Mouse (Mus musculus) cerebellum, adult 9-10 months (tissue): ENCODE measurements around the gene Ulk1.
A peak's percentile ranks its signal among the peaks of the same experiment; 100 is the strongest.

ENCODE experiments used
- DNase-seq: peaks from one replicate; pipeline ENCODE4 v3.0.0; 2022

Gene Ulk1

DNA sequence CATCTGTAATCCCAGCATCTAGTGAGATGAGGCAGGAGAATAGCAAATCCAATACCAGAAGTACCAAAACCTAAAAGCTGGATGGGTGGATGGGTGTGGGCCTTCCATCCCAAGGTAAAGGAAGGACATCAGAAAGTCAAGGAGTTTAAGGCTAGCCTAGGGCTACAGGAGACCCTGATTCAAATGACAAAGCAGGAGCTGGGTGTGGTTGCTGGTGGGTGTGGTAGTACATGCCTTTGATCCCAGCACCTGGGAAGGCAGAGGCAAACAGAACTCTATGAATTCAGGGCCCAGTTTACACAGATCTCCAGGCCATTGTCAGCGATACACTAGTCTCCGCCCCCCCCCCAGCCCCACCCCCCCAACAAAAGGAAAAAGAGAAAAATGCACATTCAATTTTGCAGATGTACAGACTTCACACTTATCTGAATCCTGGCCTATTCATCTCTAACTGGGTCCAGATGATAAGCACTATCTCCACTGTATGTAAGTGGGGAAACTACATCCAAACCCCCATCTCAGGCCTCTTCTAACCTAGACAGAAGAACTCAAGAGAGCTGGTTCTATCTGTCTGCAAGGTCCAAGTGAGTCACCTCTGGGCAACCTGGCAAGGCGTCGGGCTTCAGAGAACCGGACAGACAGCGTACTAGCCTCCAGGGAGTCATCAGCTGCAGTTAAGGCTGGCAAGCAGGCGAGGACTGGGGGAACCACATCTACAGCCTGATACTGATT is 5.7 kb downstream of the Ulk1 start:
- peak; percentile 42 for DNase-seq

DNA sequence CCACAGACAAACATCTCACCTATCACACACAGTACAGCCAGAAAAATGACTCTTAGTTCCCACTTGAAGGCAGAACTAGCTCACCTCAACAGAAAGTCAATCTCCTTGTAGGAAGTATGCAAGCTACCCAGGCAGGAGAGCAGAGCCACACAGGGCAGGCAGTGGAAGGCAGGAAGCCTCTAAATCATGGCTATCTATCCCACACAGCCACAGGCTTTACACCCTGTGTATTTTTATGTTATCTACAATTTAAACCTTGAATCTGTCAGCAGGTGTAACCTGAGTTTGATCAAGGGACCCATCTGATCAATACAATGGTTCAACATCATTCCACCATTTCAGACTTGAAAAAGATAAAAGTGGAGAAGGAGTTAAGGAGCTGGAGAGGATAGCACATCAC is 7.1 kb downstream of the Ulk1 start:
- no peak for DNase-seq

DNA sequence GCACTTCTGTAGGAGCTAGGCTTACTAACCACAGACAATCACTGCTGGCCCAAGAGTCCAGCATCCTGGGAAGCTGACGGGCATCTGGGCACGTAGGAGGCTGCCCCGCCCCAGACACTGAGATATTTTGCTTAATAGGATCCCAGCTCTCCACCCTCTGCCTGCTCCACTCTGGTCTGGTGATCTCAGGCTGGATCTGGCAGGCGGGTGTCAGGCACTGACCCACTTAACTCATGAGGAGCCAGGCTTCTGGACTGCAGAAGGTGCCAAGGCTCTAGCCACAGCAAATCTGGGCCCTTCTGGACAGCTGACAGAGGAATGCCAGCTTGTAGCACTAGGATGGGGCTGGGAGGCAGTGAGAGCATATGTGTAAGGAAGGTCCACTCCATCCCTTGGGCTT is 7.7 kb downstream of the Ulk1 start:
- peak; percentile 96 for DNase-seq

DNA sequence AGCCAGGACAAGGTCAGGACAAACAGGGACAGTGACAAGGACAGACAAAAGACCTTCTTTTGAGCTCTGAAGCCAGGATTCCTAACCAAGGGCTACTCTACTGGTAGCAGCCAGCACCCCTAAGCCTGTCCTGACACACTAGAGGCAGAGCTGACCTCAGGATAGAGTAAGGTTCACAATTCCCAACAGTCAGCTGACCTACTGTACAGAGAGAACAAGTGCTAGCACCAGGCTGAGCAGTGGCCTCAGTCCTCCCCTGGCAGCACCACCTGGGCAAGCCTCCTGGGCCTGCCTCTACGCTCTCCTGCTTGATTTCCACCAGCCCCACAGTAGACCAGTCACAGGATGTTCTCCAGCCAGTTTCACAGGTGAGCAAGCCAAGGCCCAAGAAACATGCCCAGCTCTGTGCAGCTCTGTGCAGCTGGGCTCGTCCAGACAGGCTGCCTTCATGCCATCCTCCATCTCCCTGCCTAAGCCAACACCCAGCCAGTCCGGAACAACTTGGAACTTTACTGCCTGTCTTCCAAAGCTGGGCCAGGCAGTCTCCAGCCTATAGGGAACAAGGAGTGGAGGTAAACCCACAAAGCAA is 8.8 kb downstream of the Ulk1 start:
- peak; percentile 52 for DNase-seq

DNA sequence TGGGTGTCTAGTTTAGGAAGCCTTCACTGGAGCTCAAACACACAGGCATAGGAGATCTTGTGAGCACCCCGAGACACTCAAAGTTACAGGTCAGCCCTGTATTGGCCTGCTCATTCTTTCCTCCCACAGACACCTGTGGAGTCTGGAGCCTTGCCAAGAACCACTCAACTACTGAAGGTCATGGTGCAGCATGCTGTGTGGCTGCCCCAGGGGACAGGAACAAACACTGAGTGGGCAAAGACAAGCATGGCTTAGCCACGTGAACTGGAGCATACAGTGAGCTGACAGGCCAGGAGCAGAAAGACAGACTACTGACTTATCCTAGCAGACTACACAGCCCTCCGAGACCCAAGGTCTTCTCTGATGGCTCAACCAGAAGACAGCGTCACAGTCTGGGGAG is 12.2 kb downstream of the Ulk1 start:
- peak; percentile 54 for DNase-seq

DNA sequence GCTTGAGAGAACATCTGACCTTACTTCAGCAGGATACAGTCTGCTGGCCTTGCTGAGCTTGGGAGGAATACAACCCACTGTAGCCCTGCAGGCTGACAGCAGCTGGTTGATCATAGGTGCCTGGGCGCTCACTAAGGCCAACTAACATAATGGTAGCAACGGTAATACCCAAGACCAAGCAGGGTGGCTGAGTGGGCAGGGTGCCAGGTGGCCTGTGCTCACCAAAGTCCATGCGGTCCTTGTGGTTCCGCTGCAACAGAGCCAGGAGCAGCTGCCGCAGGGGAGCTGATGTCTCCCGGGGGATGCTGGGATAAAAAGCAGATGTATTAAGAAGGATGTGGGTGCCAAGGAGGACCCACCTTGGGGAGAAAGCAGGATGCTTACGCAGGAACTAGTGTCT is 15.5 kb downstream of the Ulk1 start:
- DNase-seq: no peak

DNA sequence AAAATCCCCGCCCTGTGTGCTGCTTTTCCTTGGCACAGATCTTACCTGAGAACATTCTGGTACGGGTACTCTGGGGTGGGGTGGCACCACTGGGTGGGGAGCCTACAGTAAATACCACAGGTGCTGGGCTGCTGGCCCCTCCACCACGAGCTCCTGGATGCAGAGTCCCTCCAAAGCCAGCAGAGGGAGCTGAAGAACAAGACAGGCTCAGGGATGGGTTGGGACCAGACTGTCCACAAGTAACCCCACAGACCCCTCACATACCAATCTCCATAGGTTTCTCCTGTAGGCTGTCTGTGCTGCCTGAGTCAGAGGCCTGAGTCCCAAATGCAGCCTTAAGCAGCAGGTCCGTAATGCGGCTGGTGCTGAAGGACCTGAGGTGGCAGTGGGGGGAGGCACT is 21.2 kb downstream of the Ulk1 start:
- no peak for DNase-seq

DNA sequence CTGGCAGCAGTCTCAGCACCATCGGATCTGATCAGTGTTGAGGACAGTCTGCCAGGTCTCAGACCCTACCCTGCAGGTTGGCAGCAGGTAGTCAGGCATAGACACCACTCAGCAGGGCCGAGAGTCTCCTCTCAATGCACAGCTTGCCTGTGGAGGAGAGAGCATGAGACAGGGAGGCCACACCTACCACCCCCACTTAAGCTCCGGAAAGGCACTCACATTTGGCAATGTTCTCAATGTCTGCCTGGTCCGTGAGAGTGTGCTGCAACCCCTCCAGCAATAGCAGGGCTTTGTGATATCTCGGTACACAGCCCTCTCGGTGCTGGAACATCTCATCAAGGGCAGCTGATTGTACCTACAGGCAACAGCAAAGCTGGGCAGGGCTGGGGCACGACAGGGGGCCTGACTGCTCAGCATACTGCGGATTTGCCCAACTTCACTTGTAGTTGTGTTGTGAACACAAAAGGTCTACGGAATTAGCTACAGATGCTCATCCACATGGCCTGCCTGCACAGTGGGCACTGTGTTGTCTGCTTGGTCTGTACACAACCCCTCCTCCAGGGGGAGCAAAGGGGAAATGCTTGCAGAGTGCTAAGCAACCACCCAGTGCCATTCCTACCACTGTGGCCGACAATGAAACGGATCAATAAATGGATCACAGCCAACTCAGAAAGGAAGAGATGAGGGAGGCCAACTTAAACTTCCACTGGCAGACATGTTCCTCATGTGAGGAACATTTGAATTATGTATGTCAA is 23.6 kb downstream of the Ulk1 start:
- DNase-seq: peak; percentile 59

DNA sequence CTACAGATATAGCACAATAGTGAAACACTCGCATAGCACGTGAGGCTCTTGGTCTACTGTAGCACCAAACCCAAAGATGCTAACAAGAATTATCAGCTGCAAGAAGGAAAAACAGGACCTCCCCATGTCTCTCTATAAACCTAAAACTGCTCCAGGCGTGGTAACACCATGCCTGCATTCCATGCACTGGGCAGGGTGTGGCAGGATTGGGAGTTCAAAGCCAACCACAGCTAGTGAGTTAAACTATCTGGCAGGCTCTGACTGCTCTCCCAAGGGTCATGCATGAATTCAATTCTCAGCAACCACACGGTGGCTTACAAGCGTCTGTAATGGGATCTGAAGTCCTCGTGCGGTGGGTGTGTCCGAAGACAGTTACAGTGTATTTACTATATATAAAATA is 26.7 kb downstream of the Ulk1 start:
- no peak for DNase-seq

DNA sequence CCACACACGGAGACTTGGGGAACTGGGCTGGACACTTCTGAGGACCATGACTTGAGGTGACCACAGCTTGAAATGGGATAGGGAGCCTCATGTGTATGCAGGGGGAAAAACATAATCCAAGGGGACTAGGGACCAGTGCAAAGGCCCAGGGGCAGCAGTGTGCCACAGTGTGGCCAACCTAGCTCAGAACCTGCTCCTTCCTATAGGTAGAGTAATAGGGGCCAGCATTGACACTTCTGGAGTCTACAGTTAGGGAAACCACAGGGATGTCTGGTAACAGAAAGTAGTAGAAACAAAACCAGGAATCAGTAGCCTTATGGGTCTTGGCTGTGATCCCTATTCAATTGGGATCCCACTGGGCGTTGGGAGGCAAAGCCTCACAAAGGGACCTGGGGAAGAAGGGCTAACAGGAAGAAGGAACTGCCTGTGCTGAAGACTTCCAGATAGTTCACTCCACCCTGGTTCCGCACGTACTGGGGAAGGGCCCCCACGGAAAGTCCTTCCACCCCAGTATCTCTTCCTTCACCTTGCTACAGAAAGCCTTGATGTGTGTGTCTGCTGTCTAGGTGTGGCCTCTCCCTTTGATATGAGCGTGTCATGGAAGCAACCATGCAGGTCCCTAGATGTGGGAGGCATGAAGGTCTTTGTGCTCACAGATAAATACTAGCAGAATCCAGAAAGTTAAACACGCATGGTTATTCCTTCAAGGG is 28.2 kb downstream of the Ulk1 start:
- DNase-seq: peak; percentile 36

DNA sequence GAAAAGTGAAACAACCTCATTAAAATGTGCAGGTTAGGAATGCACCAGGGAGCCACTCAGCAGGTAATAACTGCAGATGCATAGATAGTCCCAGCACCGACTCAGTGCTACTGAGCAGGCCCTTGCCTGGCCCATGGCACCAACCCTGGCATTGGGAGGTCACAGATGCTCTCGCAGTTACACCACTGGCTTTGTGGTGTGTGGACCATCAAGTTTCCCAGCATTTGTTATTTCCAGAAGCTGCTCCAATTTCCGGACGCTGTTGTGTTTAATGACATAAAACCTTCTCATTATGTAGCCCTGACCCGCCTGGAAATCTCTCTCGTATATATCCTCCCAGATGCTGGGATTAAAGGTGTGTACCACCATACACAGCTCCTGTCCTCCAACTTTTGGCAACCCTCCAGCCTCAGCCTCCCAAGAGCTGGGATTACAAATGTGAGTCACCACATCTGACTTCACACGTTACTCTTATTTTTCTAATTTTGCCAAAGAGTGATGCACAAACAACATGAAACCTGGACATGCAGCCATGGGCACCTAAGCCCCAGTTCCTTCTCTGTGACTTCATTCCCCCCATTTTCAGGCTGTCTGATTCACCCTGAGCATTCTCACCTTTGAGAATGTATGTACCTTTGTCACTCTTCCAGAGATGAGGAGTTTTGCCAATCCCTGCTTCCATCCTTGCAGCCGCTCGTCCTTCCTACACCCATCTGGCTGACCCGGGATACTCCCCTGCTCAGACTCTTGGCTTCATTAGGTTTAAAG is 29.0 kb downstream of the Ulk1 start:
- peak; percentile 65 for DNase-seq

DNA sequence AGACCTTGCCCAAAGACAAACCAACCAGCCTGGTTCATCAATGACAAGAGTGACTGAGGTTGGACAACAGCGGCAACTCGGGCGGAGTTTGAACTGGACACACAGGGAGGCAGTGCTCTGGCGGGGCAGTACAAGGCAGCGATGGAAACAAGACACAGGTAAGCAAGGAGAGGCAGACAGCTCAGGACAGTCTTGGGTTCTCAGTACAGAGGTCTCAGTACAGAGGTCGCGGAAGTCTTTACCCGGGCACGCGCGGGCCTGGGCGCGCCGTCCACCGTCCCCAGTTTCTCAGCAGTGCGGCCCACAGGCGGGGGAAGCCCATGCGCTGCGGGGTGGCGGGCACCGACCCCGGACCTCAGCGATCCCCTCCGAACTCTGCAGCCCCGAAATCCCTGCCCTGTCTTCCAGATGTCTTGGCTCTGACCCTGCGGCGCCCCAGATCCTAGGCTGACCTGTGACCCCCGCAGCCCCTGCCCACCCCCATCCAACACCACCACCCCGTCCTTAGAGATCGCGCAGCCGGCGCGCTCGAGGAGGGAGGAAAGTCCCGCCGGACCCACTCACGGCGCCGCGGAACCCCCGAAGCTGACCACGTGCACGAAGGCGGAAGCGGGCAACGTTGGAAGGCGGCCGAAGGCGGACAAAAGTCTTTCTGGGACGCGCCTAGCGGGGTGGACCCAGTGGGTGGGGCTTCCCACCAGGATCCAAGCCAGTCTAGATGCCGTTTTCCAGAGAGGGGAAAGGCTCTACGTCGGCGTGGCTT is 29.7 kb downstream of the Ulk1 start, which contains the start of gene Pus1:
Gene Pus1 (minus strand): TSS at position 662 of the 763 bp plus-strand sequence.
- peak; percentile 89 for DNase-seq

DNA sequence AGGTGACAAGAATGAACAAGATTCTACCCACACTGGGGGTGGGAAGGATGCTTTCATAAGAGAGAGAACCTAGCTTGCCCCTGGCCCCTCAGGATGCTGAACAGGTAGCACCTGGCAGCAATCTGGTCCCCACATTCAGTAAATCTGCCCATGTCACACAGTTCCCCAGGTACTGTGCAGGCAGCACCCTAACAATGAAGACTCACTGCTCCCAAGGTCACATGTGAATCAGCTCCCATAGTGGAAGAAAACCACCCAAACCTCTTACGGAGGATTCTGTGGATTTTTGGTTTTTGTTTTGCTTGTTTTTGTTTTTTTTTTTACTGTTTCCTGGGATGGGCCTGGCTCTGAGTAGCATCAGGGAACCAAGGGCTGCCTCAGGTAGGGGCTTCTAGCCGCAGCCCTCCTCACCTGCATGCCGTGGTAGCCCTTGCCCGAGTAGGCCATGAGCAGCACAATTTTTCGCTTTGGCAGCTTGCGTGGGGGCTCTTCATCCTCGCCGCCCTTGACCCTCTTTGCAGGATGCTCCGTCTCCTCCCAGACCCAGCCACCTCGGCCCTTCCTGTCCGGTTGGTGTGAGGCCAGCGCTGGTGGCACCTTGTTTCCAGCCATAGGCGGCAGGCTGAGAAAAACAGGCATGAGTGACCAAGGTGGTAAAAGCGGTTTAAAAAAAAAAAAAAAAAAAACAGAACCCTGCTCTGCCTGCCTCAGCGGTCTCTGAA is 30.5 kb downstream of the Ulk1 start:
- DNase-seq: peak; percentile 41

DNA sequence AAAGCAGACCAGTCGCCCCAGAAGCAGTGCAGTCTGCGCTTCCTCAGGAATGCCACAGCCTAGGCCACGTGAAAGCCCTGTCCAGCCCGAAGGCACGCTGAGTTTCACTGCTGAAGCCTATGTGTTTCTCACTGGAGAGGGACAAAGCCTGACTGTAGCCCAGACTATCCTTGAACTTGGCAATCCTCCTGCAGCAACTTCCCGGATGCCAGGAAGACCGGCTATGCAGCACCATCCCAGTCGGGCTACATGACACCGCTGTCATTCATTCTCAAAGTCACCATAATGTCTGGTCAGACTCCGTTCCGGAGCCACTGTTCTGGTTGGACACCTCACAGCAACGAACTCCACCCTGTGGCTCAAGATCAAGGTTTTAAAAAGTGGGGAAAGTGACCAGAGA is 31.6 kb downstream of the Ulk1 start:
- DNase-seq: no peak

DNA sequence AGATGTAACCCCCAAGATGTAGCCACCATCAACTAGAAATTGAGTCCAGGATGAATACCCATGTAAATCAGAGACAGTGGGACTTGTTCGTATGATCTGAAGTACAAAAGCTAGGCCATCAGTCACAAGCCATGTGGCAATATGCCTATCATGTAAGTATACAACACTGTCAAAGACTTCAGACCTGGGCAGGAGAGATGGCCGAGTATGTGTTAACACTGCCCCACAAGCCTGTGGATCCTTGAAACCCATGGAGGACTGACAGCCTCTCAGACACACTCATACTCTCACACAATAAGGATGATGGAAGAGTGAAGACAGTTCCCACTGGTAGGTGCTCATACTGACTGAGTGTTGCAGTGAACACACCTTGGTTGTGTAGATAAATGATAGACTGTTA is 33.8 kb downstream of the Ulk1 start:
- DNase-seq: no peak

DNA sequence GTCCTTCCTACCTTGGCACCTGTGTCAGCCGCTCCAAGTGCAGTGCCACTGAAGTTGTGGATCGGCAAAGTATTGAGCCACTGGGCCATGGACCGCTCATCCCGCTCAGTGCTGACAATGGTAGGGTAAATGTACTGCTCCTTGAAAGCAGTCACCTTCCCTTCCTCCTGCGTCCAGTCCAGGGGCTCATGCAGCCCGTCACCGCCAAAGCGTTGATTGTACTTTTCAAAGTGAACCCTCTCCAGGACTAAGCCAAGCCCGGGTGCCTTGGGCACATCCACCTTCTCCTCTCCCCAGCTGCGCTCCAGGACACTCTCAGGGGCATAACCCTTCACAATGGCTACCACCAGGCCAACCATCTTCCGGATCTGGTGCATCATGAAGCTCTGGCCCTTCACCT is 35.4 kb downstream of the Ulk1 start:
- DNase-seq: no peak

DNA sequence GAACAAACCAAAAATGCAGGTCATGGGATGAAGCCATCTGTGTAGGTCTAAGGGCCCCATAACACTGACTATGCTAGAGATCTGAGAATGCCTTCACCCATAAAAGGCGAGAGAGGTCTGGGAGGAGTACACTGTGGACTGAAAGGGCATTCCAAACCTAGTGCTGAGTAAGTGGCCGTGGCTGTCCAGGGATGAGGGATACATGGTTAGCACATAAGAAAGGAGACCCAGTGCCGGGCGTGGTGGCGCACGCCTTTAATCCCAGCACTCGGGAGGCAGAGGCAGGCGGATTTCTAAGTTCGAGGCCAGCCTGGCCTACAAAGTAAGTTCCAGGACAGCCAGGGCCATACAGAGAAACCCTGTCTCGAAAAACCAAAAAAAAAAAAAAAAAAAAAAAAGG is 37.0 kb downstream of the Ulk1 start:
- peak; percentile 53 for DNase-seq

DNA sequence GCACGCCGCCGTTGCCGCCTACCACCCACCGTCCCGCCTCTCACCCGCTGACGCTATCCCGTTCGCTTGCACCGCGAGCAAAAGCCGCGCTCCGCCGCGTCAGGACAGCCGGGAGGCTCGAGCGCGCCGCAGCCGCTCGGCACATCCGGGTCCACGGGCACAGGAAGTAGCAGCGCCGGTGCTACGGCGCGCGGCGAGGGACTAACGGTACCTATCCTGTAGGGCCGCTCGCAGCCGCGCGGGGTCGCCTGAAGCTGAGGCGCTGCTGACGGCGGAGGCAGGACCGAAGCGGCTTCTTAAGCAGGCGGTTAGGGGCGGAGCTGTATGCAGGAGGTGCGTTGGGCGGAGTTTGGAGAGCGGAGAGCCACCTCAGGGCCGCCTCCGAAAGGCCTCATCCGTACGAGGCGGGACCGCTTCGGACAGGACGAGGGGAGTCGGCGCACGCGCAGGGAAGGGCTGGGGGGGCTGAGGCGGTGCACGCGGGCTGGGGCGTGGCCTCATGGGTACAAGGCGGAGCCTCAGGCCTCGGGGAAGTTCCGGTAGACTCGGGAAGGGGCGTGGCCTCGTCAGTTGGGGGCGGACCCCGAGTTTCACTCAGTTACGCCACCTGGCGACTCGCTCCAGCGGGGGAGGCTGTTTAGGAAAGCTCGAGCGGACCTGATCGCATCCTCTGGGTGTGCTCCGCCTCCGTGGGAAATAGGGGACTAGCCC is 39.3 kb downstream of the Ulk1 start, which contains the start of gene Ep400:
Gene Ep400 (minus strand): TSS at position 270 of the 711 bp plus-strand sequence.
- DNase-seq: peak; percentile 100

DNA sequence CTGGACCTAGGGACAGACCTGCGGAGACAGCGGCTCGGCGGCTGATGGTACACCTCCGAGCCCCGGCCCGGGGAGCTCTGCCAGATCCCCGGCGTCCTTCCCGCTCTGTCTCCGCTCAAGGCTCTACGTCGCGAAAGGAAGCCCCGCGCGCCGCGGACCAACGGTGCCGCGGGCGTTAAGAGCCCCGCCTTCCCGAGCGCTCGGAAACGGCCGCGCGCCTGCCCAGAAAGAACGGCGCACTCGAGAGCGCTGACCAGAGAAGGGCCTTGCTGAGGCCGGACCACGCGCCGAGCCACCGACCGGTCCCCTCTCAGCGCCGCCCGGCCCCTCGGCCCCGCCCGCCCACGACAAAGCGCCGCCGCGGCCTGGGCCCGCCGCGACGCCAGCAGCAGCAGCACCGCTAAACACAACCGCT is 39.9 kb downstream of the Ulk1 start:
- DNase-seq: peak; percentile 69

DNA sequence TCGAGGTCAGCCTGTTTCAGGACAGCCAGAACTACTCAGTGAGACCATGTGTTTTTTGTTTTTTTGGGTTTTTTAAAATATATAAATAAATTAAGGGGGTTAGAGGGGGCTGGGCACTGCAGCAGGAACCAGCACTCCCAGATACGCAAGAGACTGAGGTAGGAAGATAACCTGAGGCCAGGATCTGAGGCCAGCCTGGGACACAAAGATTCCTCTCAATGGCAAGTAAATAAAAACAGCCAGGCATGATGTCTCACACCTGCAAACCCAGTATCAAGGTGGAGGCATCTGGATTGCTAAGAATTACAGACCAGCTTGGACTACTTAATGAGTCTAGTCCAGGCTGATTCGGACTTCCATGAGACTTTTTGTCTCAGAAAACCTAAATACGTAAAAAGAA is 40.6 kb downstream of the Ulk1 start:
- DNase-seq: peak; percentile 50
